8 mouse cellular contexts compared by ENCODE assay signal in genomic region chr1:21014463-21014862, GRCm38 (mm10).
DNase-seq lines count a peak whose midpoint lies in the region; ATAC-seq and TF ChIP-seq lines count a peak whose summit lies in the region.

No protein-coding gene starts in this region.

- no peak for TF ChIP-seq CTCF in gastrocnemius, adult 2 months (IDR thresholded peaks at IDR 0.05)

- H3K4me2 ChIP-seq in intestine, embryonic 15.5 days (replicated peaks): no peak overlapping the region
- H3K4me2 ChIP-seq in forebrain, embryonic 16.5 days (ENCODE audit: low read length): no peak overlapping the region

- peak; percentile 94 for ATAC-seq in intestine, embryonic 15.5 days
- ATAC-seq in forebrain, embryonic 16.5 days: no peak

- H3K4me1 ChIP-seq in intestine, embryonic 15.5 days (replicated peaks): peaks cover 4% of the 10 kb centered on the region; the same call in 1 of the 2 replicates
- no peaks in the 10 kb centered on the region for H3K4me1 ChIP-seq in forebrain, embryonic 16.5 days (replicated peaks; ENCODE audit: control insufficient read depth, insufficient read depth, low read length)

- peak overlapping the region; percentile 36; the same call in 1 of the 2 replicates for H3K4me3 ChIP-seq in gastrocnemius, adult 2 months
- H3K4me3 ChIP-seq in intestine, embryonic 15.5 days (replicated peaks): no peak overlapping the region
- no peak overlapping the region for H3K4me3 ChIP-seq in forebrain, embryonic 16.5 days (replicated peaks; ENCODE audit: low read length)

- H3K27me3 ChIP-seq in intestine, embryonic 15.5 days (replicated peaks): no peaks in the 10 kb centered on the region
- no peaks in the 10 kb centered on the region for H3K27me3 ChIP-seq in forebrain, embryonic 16.5 days (replicated peaks; ENCODE audit: control insufficient read depth, insufficient read depth, low read length)

- DNase-seq in right cerebral cortex, adult 18-20 months: peak; percentile 32
- no peak for DNase-seq in right cerebral cortex, postnatal 4 days
- DNase-seq in gastrocnemius, adult 2 months: peak; percentile 86
- DNase-seq in lung, postnatal 4 days: peak; percentile 66 to 76
- DNase-seq in cerebellum, adult 8-10 months: no peak
- no peak for DNase-seq in cerebellum, postnatal 4 days (ENCODE audit: low spot score in 2 of 2)

- H3K27ac ChIP-seq in gastrocnemius, adult 2 months: peak overlapping the region; percentile 82
- H3K27ac ChIP-seq in intestine, embryonic 15.5 days: no peak overlapping the region
- H3K27ac ChIP-seq in forebrain, embryonic 16.5 days (ENCODE audit: low read length): no peak overlapping the region

- 0 out of 2 replicates have a peak, but pooled peaks cover 4% of the 10 kb centered on the region for H3K36me3 ChIP-seq in intestine, embryonic 15.5 days
- no peaks in the 10 kb centered on the region for H3K36me3 ChIP-seq in forebrain, embryonic 16.5 days (ENCODE audit: control insufficient read depth, insufficient read depth)

- no peak overlapping the region for H3K9ac ChIP-seq in intestine, embryonic 15.5 days
- no peak overlapping the region for H3K9ac ChIP-seq in forebrain, embryonic 16.5 days (replicated peaks; ENCODE audit: low read depth, low read length)

- no peaks in the 10 kb centered on the region for H3K9me3 ChIP-seq in intestine, embryonic 15.5 days
- no peaks in the 10 kb centered on the region for H3K9me3 ChIP-seq in forebrain, embryonic 16.5 days (ENCODE audit: control insufficient read depth, low read length)

- 29% methylated on average over 8 of the region's 8 CpGs for WGBS in intestine, embryonic 15.5 days
- WGBS in forebrain, embryonic 16.5 days: 64% methylated on average over 8 of the region's 8 CpGs

- intact Hi-C loops in gastrocnemius, adult 2 months (cut with DNase I): no loop called here

Comparison
In these comparisons a context has a peak if more than half of its experiments do, and no peak if none do; other contexts are left out.
1. DNase-seq: peak in right cerebral cortex, adult 18-20 months (single experiment), gastrocnemius, adult 2 months (single experiment) and lung, postnatal 4 days (2 of 2); none in right cerebral cortex, postnatal 4 days (single experiment), cerebellum, adult 8-10 months (single experiment) and cerebellum, postnatal 4 days (0 of 2).